Mouse (Mus musculus) thymus, adult 2 months (tissue): ENCODE data around the gene Olfr1513.

Experiments used
- CTCF ChIP-seq: fragments of 200-500 bp; IDR thresholded peaks from 2 replicates; pipeline ENCODE4 v1.5.1; 2012; ENCODE audit warnings: mild to moderate bottlenecking, control low read depth, low read length, moderate library complexity, borderline replicate concordance; ENCODE audit not compliant: control insufficient read depth, poor library complexity, insufficient read depth; ENCODE audit errors: extremely low read depth
- POLR2A ChIP-seq: fragments of 200-500 bp; IDR thresholded peaks from 2 replicates; pipeline ENCODE4 v1.6.1; 2012; ENCODE audit warnings: mild to moderate bottlenecking, low read length, control low read depth, moderate library complexity; ENCODE audit not compliant: control insufficient read depth, poor library complexity, insufficient read depth; ENCODE audit errors: extremely low read depth

DNA sequence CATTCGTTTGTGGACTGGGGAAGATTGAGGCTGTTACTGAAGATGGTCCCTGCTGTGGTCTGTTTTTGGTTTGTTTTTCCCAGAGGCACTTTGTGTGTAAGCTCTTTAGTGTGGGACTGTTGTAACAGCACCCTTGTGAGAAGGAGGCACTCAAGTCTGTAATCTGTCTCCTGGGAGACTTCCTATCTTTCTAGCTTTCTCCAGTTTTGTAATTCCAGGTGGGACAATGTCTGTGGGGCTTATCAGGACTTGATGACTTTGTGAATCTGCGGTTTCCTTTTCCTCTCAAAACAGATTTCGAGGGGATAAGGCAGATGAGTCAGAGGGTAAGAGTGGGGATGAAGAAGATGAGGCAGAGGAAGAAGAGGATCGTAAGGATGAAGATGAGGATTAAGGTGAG lies at the start of gene Olfr1513:
- no peak for TF ChIP-seq POLR2A
- no peak for TF ChIP-seq CTCF
